Mouse (Mus musculus): ENCODE data around the gene Klhl8. TPM values are rescaled to one million over a fixed set of nuclear protein-coding genes. Genes with fewer than 3 reads are reported as not detected.

Klhl8 gene
- total and polyA plus RNA-seq, 2 experiments from 2014 or later = 47.3 to 51.2 TPM

GRCm38 (mm10) chr5:103906173-103906572 lies 4.9 kb downstream of the Klhl8 start:
- Histone ChIP-seq H3K27ac (ENCODE audit: low read depth, low read length) (no peak overlapping the region), H3K9ac (no peak overlapping the region), H3K4me2 (ENCODE audit: low read depth) (no peak overlapping the region), H3K4me3 (ENCODE audit: low read depth, low read length) (no peak overlapping the region), H3K27me3 (ENCODE audit: insufficient read depth, low read length) (no peaks in the 10 kb centered on the region), H3K9me3 (ENCODE audit: low read length) (no peaks in the 10 kb centered on the region), H3K36me3 (ENCODE audit: insufficient read depth) (no peaks in the 10 kb centered on the region), H3K4me1 (ENCODE audit: insufficient read depth) (peaks cover 4% of the 10 kb centered on the region; the same call in 1 of the 2 replicates)
- no peak for ATAC-seq
- no peak for DNase-seq
- WGBS = 94% methylated on average over 6 of the region's 6 CpGs
- no peak for TF ChIP-seq CTCF (IDR thresholded peaks at IDR 0.05; ENCODE audit: low read depth)

- no peak overlapping the region for H3K9ac ChIP-seq
- H3K4me1 ChIP-seq (ENCODE audit: insufficient read depth) = no peaks in the 10 kb centered on the region
- no peaks in the 10 kb centered on the region for H3K27me3 ChIP-seq (ENCODE audit: insufficient read depth, low read length)
- ATAC-seq (no peak), DNase-seq (no peak)
- TF ChIP-seq CTCF (IDR thresholded peaks at IDR 0.05; ENCODE audit: low read depth) = no peak
- H3K36me3 ChIP-seq (ENCODE audit: insufficient read depth) = no peaks in the 10 kb centered on the region
- H3K4me2 ChIP-seq (ENCODE audit: low read depth) = no peak overlapping the region
- H3K9me3 ChIP-seq (ENCODE audit: low read length) = no peaks in the 10 kb centered on the region
- no peak overlapping the region for H3K4me3 ChIP-seq (ENCODE audit: low read depth, low read length)
- H3K27ac ChIP-seq (ENCODE audit: low read depth, low read length) = no peak overlapping the region
- WGBS = 19% methylated on average over 1 of the region's 1 CpGs
Measured at GRCm38 (mm10) chr5:103898310-103898709, 12.7 kb downstream of the Klhl8 start.

- no peak for DNase-seq
- Histone ChIP-seq H3K4me1 (ENCODE audit: insufficient read depth) (no peaks in the 10 kb centered on the region), H3K27ac (ENCODE audit: low read depth, low read length) (no peak overlapping the region), H3K9me3 (ENCODE audit: low read length) (no peaks in the 10 kb centered on the region), H3K9ac (no peak overlapping the region), H3K27me3 (ENCODE audit: insufficient read depth, low read length) (no peaks in the 10 kb centered on the region), H3K4me2 (ENCODE audit: low read depth) (no peak overlapping the region), H3K4me3 (ENCODE audit: low read depth, low read length) (no peak overlapping the region), H3K36me3 (ENCODE audit: insufficient read depth) (peaks cover 10% of the 10 kb centered on the region)
- no peak for ATAC-seq
- no peak for TF ChIP-seq CTCF (IDR thresholded peaks at IDR 0.05; ENCODE audit: low read depth)
- WGBS = 73% methylated on average over 15 of the region's 15 CpGs
Measured at GRCm38 (mm10) chr5:103889766-103890165, 21.3 kb downstream of the Klhl8 start.

DNA sequence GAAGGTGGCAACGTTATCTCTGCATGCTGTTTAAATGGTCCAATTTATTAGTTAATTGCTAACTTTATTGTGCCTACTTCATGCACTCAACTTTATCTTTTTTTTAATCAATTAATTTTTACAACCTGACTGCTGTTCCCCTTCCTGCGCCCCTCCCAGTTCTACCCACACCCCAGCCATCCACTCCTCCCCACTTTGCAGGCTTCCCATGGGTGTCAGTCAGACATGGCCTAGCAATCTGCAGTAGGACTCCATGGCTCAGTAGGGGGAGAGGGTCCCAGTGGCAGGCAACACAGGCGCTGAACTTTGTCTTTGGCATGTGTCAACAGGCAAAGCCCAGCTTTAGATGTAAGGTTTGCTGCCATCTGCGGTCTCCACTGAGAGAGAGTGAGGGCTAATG lies 47.3 kb downstream of the Klhl8 start:
- no peaks in the 10 kb centered on the region for H3K27me3 ChIP-seq (ENCODE audit: insufficient read depth, low read length)
- H3K4me1 ChIP-seq (ENCODE audit: insufficient read depth) = no peaks in the 10 kb centered on the region
- WGBS = 90% methylated on average over 4 of the region's 4 CpGs
- H3K36me3 ChIP-seq (ENCODE audit: insufficient read depth) = peaks cover 49% of the 10 kb centered on the region
- no peak for DNase-seq
- no peak for ATAC-seq
- no peak overlapping the region for H3K4me3 ChIP-seq (ENCODE audit: low read depth, low read length)
- no peak overlapping the region for H3K27ac ChIP-seq (ENCODE audit: low read depth, low read length)
- no peak for TF ChIP-seq CTCF (IDR thresholded peaks at IDR 0.05; ENCODE audit: low read depth)
- H3K4me2 ChIP-seq (ENCODE audit: low read depth) = no peak overlapping the region
- H3K9me3 ChIP-seq (ENCODE audit: low read length) = no peaks in the 10 kb centered on the region
- H3K9ac ChIP-seq = no peak overlapping the region

DNA sequence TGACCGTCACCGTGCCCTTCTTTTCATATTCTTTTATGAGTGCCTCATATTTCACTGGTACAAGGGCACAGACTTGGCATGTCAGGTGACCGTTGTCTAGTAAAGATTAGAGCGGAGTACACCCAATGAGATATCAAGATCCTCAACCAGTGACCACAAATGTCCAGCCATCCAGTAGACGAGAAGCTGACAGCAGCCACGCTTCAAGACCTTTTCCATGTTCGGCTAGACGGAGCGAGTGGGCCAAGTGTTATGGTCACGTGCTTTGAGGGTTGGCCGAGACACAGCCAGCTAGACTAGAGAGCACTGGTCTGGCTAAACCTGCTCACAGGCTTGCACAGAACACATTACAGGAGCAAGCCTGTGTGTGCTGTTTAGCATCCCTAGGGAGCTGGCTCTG lies 50.4 kb downstream of the Klhl8 start:
- DNase-seq (no peak), ATAC-seq (no peak)
- Histone ChIP-seq H3K36me3 (ENCODE audit: insufficient read depth) (peaks cover 28% of the 10 kb centered on the region), H3K4me3 (ENCODE audit: low read depth, low read length) (no peak overlapping the region), H3K27ac (ENCODE audit: low read depth, low read length) (no peak overlapping the region), H3K4me2 (ENCODE audit: low read depth) (no peak overlapping the region), H3K9ac (no peak overlapping the region), H3K4me1 (ENCODE audit: insufficient read depth) (0 out of 2 replicates have a peak, but pooled peaks cover 3% of the 10 kb centered on the region), H3K27me3 (ENCODE audit: insufficient read depth, low read length) (no peaks in the 10 kb centered on the region), H3K9me3 (ENCODE audit: low read length) (no peaks in the 10 kb centered on the region)
- no peak for TF ChIP-seq CTCF (IDR thresholded peaks at IDR 0.05; ENCODE audit: low read depth)
- 95% methylated on average over 11 of the region's 11 CpGs for WGBS

GRCm38 (mm10) chr5:103857151-103857550 lies 53.9 kb downstream of the Klhl8 start:
- no peak for TF ChIP-seq CTCF (IDR thresholded peaks at IDR 0.05; ENCODE audit: low read depth)
- DNase-seq = peak; percentile 69
- Histone ChIP-seq H3K9ac (no peak overlapping the region), H3K4me3 (ENCODE audit: low read depth, low read length) (no peak overlapping the region), H3K9me3 (ENCODE audit: low read length) (no peaks in the 10 kb centered on the region), H3K36me3 (ENCODE audit: insufficient read depth) (peaks cover 11% of the 10 kb centered on the region), H3K27me3 (ENCODE audit: insufficient read depth, low read length) (no peaks in the 10 kb centered on the region), H3K27ac (ENCODE audit: low read depth, low read length) (peak overlapping the region; percentile 3; the same call in 1 of the 2 replicates), H3K4me1 (ENCODE audit: insufficient read depth) (peaks cover 14% of the 10 kb centered on the region), H3K4me2 (ENCODE audit: low read depth) (no peak overlapping the region)
- ATAC-seq = peak; percentile 74
- WGBS = 39% methylated on average over 2 of the region's 2 CpGs

DNA sequence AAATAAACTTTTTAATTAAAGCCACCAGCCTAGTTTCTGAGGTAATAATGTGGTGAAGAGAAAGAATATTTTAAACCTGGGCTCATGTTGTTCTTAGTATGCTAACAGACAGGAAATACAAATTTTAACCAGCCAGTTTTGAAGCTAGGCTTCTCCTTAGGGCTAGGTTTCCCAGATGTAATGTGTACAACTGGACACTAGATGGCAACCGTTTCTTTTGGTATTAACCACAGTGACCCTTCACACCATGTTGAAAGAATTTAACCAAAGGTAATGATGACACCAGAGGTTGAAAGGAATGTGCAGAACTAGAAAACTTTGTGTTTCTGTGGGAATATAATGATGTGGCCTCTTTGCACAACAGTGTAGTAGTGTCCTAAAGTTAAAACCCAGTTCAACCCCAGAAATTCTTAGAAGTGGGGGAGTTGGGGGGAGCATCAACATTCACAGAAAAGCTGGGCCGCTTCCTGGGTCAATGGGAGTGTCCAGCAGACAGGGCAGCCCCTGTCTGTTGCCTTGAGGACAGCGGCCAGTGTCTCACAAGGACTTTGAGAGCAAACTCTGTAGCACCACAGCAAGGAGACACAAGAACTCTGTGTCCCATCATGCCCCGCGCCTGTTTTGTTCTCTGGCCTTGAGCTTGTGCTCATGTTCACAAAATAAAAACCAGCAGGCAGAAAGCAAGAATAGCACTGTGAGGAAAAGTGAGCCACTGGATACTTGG lies 54.6 kb downstream of the Klhl8 start:
- no peak overlapping the region for H3K4me2 ChIP-seq (ENCODE audit: low read depth)
- no peak overlapping the region for H3K4me3 ChIP-seq (ENCODE audit: low read depth, low read length)
- peak overlapping the region; percentile 3; the same call in 1 of the 2 replicates for H3K27ac ChIP-seq (ENCODE audit: low read depth, low read length)
- no peaks in the 10 kb centered on the region for H3K27me3 ChIP-seq (ENCODE audit: insufficient read depth, low read length)
- ATAC-seq = no peak; the same call in 1 of the 2 replicates
- H3K9me3 ChIP-seq (ENCODE audit: low read length) = no peaks in the 10 kb centered on the region
- DNase-seq = peak; percentile 72
- TF ChIP-seq CTCF (IDR thresholded peaks at IDR 0.05; ENCODE audit: low read depth) = peak; percentile 75
- H3K36me3 ChIP-seq (ENCODE audit: insufficient read depth) = peaks cover 11% of the 10 kb centered on the region
- peaks cover 14% of the 10 kb centered on the region for H3K4me1 ChIP-seq (ENCODE audit: insufficient read depth)
- 61% methylated on average over 5 of the region's 5 CpGs for WGBS
- H3K9ac ChIP-seq = no peak overlapping the region

All from forebrain, postnatal 0 days (tissue).